Mouse (Mus musculus) MEL (cell line): Measurements from ENCODE around the gene Zfp607a. TPM values are rescaled to one million over a fixed set of nuclear protein-coding genes. Genes with fewer than 3 reads are reported as not detected.

Source experiments
- DNase-seq: peaks from one replicate; pipeline ENCODE4 v3.0.0; 2011; ENCODE audit warnings: low read depth, low spot score
- H3K27ac ChIP-seq: 2 replicates; pipeline ENCODE4 v1.5.1; 2012; ENCODE audit warnings: low read depth, mild to moderate bottlenecking, control low read depth, low read length, moderate library complexity; ENCODE audit not compliant: control insufficient read depth
- H3K27me3 ChIP-seq, 2 experiments: fragments of 150-350 bp in 1 of 2; sonication (generic) in 1 of 2; 2 replicates each; pipeline ENCODE4 v1.6.1; 2012; ENCODE audit warnings: low read length in 2 of 2, mild to moderate bottlenecking in 2 of 2, improper control_type of control experiment in 1 of 2, moderate library complexity in 1 of 2; ENCODE audit not compliant: insufficient read depth in 2 of 2, control insufficient read depth in 1 of 2
- H3K36me3 ChIP-seq, 2 experiments: 2 replicates each; pipeline ENCODE4 v1.6.1; 2012 to 2014; ENCODE audit warnings: low read length in 2 of 2, improper control_type of control experiment in 1 of 2, inconsistent platforms in 1 of 2, mild to moderate bottlenecking in 1 of 2; ENCODE audit not compliant: insufficient read depth in 2 of 2, control insufficient read depth in 1 of 2
- H3K4me1 ChIP-seq, 2 experiments: fragments of 150-350 bp in 1 of 2; sonication (generic) in 1 of 2; 2 replicates each; pipeline ENCODE4 v1.6.1; 2012; ENCODE audit warnings: low read length in 2 of 2, improper control_type of control experiment in 1 of 2, mild to moderate bottlenecking in 1 of 2; ENCODE audit not compliant: insufficient read depth in 2 of 2, control insufficient read depth in 1 of 2
- H3K4me3 ChIP-seq, 2 experiments: fragments of 150-350 bp in 1 of 2; sonication (generic) in 1 of 2; 2 replicates each; pipeline ENCODE4 v1.5.1; 2012; ENCODE audit warnings: low read depth in 2 of 2, low read length in 2 of 2, mild to moderate bottlenecking in 2 of 2, moderate library complexity in 2 of 2, control low read depth in 1 of 2, improper control_type of control experiment in 1 of 2; ENCODE audit not compliant: control insufficient read depth in 1 of 2, insufficient read depth in 1 of 2
- H3K79me2 ChIP-seq: 2 replicates; pipeline ENCODE4 v1.6.1; 2012; ENCODE audit warnings: mild to moderate bottlenecking, low read length, moderate library complexity; ENCODE audit not compliant: control insufficient read depth, poor library complexity, insufficient read depth
- H3K9ac ChIP-seq: 2 replicates; pipeline ENCODE4 v1.6.1; 2012; ENCODE audit warnings: low read depth, mild to moderate bottlenecking, control low read depth, low read length, moderate library complexity; ENCODE audit not compliant: control insufficient read depth, poor library complexity, severe bottlenecking
- H3K9me3 ChIP-seq: fragments of 150-350 bp; sonication (generic); replicated peaks from 2 replicates; pipeline ENCODE4 v1.6.1; 2012; ENCODE audit warnings: mild to moderate bottlenecking, low read length, improper control_type of control experiment, moderate library complexity; ENCODE audit not compliant: insufficient read depth
- BHLHE40 ChIP-seq: IDR thresholded peaks from 2 replicates; pipeline ENCODE4 v1.6.1; 2012; ENCODE audit warnings: low read depth, mild to moderate bottlenecking, inconsistent platforms, low read length, improper control_type of control experiment, borderline replicate concordance
- CHD1 ChIP-seq: IDR thresholded peaks from 2 replicates; pipeline ENCODE4 v1.6.1; 2012; ENCODE audit warnings: low read depth, mild to moderate bottlenecking, inconsistent platforms, low read length, improper control_type of control experiment
- CHD2 ChIP-seq: IDR thresholded peaks from 2 replicates; pipeline ENCODE4 v1.6.1; 2011; ENCODE audit warnings: low read length, improper control_type of control experiment
- CTCF ChIP-seq, 3 experiments: IDR thresholded peaks in 2 of 3; conservative IDR thresholded peaks in 1 of 3; 2 replicates each; pipeline ENCODE4 v1.5.1; 2011 to 2012; ENCODE audit warnings: low read length in 3 of 3, low read depth in 2 of 3, mild to moderate bottlenecking in 2 of 3, improper control_type of control experiment in 1 of 3, inconsistent platforms in 1 of 3, mixed read lengths in 1 of 3, moderate library complexity in 1 of 3; ENCODE audit not compliant: control insufficient read depth in 1 of 3, insufficient read depth in 1 of 3, poor library complexity in 1 of 3, severe bottlenecking in 1 of 3
- E2F4 ChIP-seq: IDR thresholded peaks from 2 replicates; pipeline ENCODE4 v1.6.1; 2011; ENCODE audit warnings: low read depth, low read length, improper control_type of control experiment, borderline replicate concordance
- ELF1 ChIP-seq: IDR thresholded peaks from 2 replicates; pipeline ENCODE4 v1.6.1; 2014; ENCODE audit warnings: low read depth, mild to moderate bottlenecking, inconsistent platforms, low read length, improper control_type of control experiment, moderate library complexity
- EP300 ChIP-seq, 2 experiments: IDR thresholded peaks; 2 replicates each; pipeline ENCODE4 v1.6.1; 2011; ENCODE audit warnings: improper control_type of control experiment in 2 of 2, low read length in 2 of 2, low read depth in 1 of 2, mild to moderate bottlenecking in 1 of 2
- GABPA ChIP-seq: IDR thresholded peaks from 2 replicates; pipeline ENCODE4 v1.6.1; 2012; ENCODE audit warnings: low read depth, mild to moderate bottlenecking, inconsistent platforms, low read length, improper control_type of control experiment, moderate library complexity
- GATA1 ChIP-seq: IDR thresholded peaks from 2 replicates; pipeline ENCODE4 v1.6.1; 2011; ENCODE audit warnings: low read depth, low read length, improper control_type of control experiment
- HCFC1 ChIP-seq: IDR thresholded peaks from 2 replicates; pipeline ENCODE4 v1.6.1; 2012; ENCODE audit warnings: low read depth, mild to moderate bottlenecking, inconsistent platforms, low read length, improper control_type of control experiment, moderate library complexity
- JUND ChIP-seq: IDR thresholded peaks from 2 replicates; pipeline ENCODE4 v1.6.1; 2011; ENCODE audit warnings: low read depth, mild to moderate bottlenecking, improper control_type of control experiment, low read length
- KAT2A ChIP-seq: conservative IDR thresholded peaks from 2 replicates; pipeline ENCODE4 v1.6.1; 2012; ENCODE audit warnings: low read depth, low read length, improper control_type of control experiment, inconsistent platforms
- MAFK ChIP-seq: IDR thresholded peaks from 2 replicates; pipeline ENCODE4 v1.6.1; 2011; ENCODE audit warnings: low read depth, mild to moderate bottlenecking, low read length, improper control_type of control experiment, borderline replicate concordance
- MAX ChIP-seq: IDR thresholded peaks from 2 replicates; pipeline ENCODE4 v1.6.1; 2011; ENCODE audit warnings: low read length, improper control_type of control experiment
- MAZ ChIP-seq: IDR thresholded peaks from 2 replicates; pipeline ENCODE4 v1.6.1; 2012; ENCODE audit warnings: low read depth, mild to moderate bottlenecking, inconsistent platforms, low read length, improper control_type of control experiment
- MEF2A ChIP-seq: IDR thresholded peaks from 2 replicates; pipeline ENCODE4 v1.6.1; 2014; ENCODE audit warnings: low read depth, mild to moderate bottlenecking, inconsistent platforms, low read length, improper control_type of control experiment; ENCODE audit not compliant: poor library complexity, insufficient replicate concordance, severe bottlenecking; ENCODE audit errors: extremely low read depth
- MXI1 ChIP-seq: IDR thresholded peaks from 2 replicates; pipeline ENCODE4 v1.6.1; 2011; ENCODE audit warnings: mild to moderate bottlenecking, low read depth, low read length, improper control_type of control experiment
- MYB ChIP-seq: IDR thresholded peaks from 2 replicates; pipeline ENCODE4 v1.6.1; 2011; ENCODE audit warnings: mild to moderate bottlenecking, low read depth, low read length, improper control_type of control experiment
- MYC ChIP-seq: IDR thresholded peaks from 2 replicates; pipeline ENCODE4 v1.6.1; 2011; ENCODE audit warnings: low read depth, mild to moderate bottlenecking, low read length, improper control_type of control experiment, moderate library complexity
- NELFE ChIP-seq: IDR thresholded peaks from 2 replicates; pipeline ENCODE4 v1.6.1; 2011; ENCODE audit warnings: low read depth, low read length, improper control_type of control experiment
- NRF1 ChIP-seq: IDR thresholded peaks from 2 replicates; pipeline ENCODE4 v1.6.1; 2014; ENCODE audit warnings: low read depth, mild to moderate bottlenecking, inconsistent platforms, low read length, improper control_type of control experiment, moderate library complexity; ENCODE audit not compliant: poor library complexity, insufficient read depth, severe bottlenecking
- POLR2A ChIP-seq, 2 experiments: IDR thresholded peaks; 2 replicates each; pipeline ENCODE4 v1.6.1; 2011 to 2012; ENCODE audit warnings: low read length in 2 of 2, mild to moderate bottlenecking in 2 of 2, control low read depth in 1 of 2, improper control_type of control experiment in 1 of 2, low read depth in 1 of 2, moderate library complexity in 1 of 2; ENCODE audit not compliant: control insufficient read depth in 1 of 2, insufficient read depth in 1 of 2, poor library complexity in 1 of 2
- POLR2AphosphoS2 ChIP-seq: IDR thresholded peaks from 2 replicates; pipeline ENCODE4 v1.6.1; 2011; ENCODE audit warnings: low read length, improper control_type of control experiment
- RAD21 ChIP-seq: IDR thresholded peaks from 2 replicates; pipeline ENCODE4 v1.6.1; 2011; ENCODE audit warnings: mild to moderate bottlenecking, low read depth, low read length, improper control_type of control experiment
- RCOR1 ChIP-seq: IDR thresholded peaks from 2 replicates; pipeline ENCODE4 v1.6.1; 2012; ENCODE audit warnings: low read depth, mild to moderate bottlenecking, inconsistent platforms, low read length, improper control_type of control experiment
- SIN3A ChIP-seq: IDR thresholded peaks from 2 replicates; pipeline ENCODE4 v1.6.1; 2012; ENCODE audit warnings: low read length, improper control_type of control experiment, inconsistent platforms
- SMC3 ChIP-seq: IDR thresholded peaks from 2 replicates; pipeline ENCODE4 v1.6.1; 2011; ENCODE audit warnings: low read depth, low read length, improper control_type of control experiment
- TBP ChIP-seq: IDR thresholded peaks from 2 replicates; pipeline ENCODE4 v1.8.0; 2011; ENCODE audit warnings: low read depth, low read length, improper control_type of control experiment
- TCF12 ChIP-seq: IDR thresholded peaks from 2 replicates; pipeline ENCODE4 v1.6.1; 2014; ENCODE audit warnings: low read depth, mild to moderate bottlenecking, inconsistent platforms, low read length, improper control_type of control experiment, moderate library complexity
- UBTF ChIP-seq: IDR thresholded peaks from 2 replicates; pipeline ENCODE4 v1.6.1; 2012; ENCODE audit warnings: low read depth, mild to moderate bottlenecking, inconsistent platforms, low read length, improper control_type of control experiment, moderate library complexity, borderline replicate concordance; ENCODE audit not compliant: insufficient read depth
- USF1 ChIP-seq: IDR thresholded peaks from 2 replicates; pipeline ENCODE4 v1.6.1; 2014; ENCODE audit warnings: low read depth, mild to moderate bottlenecking, inconsistent platforms, low read length, improper control_type of control experiment, moderate library complexity
- USF2 ChIP-seq, 2 experiments: IDR thresholded peaks; 2 replicates each; pipeline ENCODE4 v1.6.1; 2011 to 2012; ENCODE audit warnings: improper control_type of control experiment in 2 of 2, low read length in 2 of 2, borderline replicate concordance in 1 of 2, inconsistent platforms in 1 of 2, low read depth in 1 of 2, mild to moderate bottlenecking in 1 of 2; ENCODE audit not compliant: insufficient read depth in 1 of 2
- ZC3H11A ChIP-seq: IDR thresholded peaks from 2 replicates; pipeline ENCODE4 v1.6.1; 2012; ENCODE audit warnings: low read depth, mild to moderate bottlenecking, inconsistent platforms, low read length, improper control_type of control experiment
- ZKSCAN1 ChIP-seq: IDR thresholded peaks from 2 replicates; pipeline ENCODE4 v1.6.1; 2012; ENCODE audit warnings: low read depth, mild to moderate bottlenecking, inconsistent platforms, low read length, improper control_type of control experiment, moderate library complexity
- ZNF384 ChIP-seq: IDR thresholded peaks from 2 replicates; pipeline ENCODE4 v1.6.1; 2012; ENCODE audit warnings: low read depth, mild to moderate bottlenecking, inconsistent platforms, low read length, improper control_type of control experiment
- polyA plus RNA-seq, 2 experiments: library from polyadenylated mRNA; stranded (reverse) in 1 of 2; unstranded in 1 of 2; fragments of >175 nt in 1 of 2; fragments of >200 nt in 1 of 2; gene quantifications; 2 replicates each; pipeline versions ENCODE4 v1.2.1 to v1.2.4; 2012; ENCODE audit warnings: low replicate concordance in 2 of 2, low read depth in 1 of 2; ENCODE audit not compliant: insufficient read length in 2 of 2, insufficient read depth in 1 of 2, missing spikeins in 1 of 2
- total RNA-seq: library from RNA; depleted of rRNA; stranded (reverse); fragments of 300-350 nt; gene quantifications from 2 replicates; pipeline ENCODE4 v1.2.3, GENCODE M21; 2012

Zfp607a gene
- total and polyA plus RNA-seq, 3 experiments: 2.4 to 4.0 TPM; not detected in 1

DNA sequence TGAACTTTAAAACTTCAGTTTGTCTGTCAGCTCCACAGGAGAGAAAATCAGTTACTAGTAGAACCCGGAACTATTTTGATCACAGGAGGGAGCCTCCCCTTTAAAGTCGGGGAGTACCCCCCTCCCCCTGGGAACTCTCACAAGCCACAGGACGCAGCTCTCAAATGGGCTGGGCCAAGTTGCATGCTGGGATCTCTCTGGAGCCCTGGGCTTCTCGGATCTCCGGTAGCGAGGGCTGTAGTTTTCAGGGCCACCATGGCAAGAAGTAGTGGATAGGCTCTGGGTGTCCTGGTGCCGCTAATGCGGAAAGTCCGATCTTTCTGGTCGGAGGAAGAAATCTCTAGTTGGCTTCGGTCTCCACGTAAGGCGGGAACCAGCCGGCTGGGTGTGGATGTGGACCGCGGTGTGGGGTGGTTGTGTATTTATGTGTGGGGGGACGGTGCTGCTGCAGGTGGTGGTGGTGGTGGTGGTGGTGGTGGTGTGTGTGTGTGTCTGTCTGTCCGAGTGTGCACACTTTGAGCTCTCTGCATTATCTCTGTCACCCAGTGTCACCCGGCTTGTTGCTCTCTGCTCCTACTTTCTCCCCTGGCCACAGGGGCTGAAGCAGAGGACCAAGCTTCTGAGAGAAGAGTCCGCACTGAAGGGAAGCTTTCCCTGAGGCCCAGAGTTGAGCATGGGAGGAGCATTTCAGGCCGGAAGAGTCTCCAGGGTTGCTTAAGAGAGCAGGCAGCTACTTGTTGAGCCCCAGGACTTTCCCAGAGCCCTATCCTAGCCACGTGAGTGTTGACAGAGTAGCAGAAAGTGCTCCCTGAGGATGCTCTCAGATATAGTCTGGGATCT is 3.3 kb downstream of the Zfp607a start:
- Histone ChIP-seq H3K9ac (peak overlapping the region; percentile 82), H3K27me3 (no peaks in the 10 kb centered on the region), H3K79me2 (peaks cover 11% of the 10 kb centered on the region), H3K4me3 (peak overlapping the region; percentile 82 to 85), H3K4me1 (peaks cover 5 to 9% of the 10 kb centered on the region in 2 experiments), H3K9me3 (no peaks in the 10 kb centered on the region), H3K36me3 (peaks cover 0 to 4% of the 10 kb centered on the region in 2 experiments; a peak in 3 of 4 replicates), H3K27ac (peak overlapping the region; percentile 98)
- peak; percentile 94 for DNase-seq
- TF ChIP-seq ZKSCAN1: no peak
- TF ChIP-seq BHLHE40: no peak
- TF ChIP-seq HCFC1: peak; percentile 81
- no peak for TF ChIP-seq ZC3H11A
- peak; percentile 66 to 89; a peak in 3 of 4 replicates for TF ChIP-seq POLR2A (IDR thresholded peaks at IDR 0.05; ENCODE audit: control insufficient read depth in 1 of 2, insufficient read depth in 1 of 2, low read depth in 1 of 2, low read length in 2 of 2, poor library complexity in 1 of 2)
- TF ChIP-seq SMC3: no peak
- TF ChIP-seq EP300 (IDR thresholded peaks at IDR 0.05; ENCODE audit: low read depth in 1 of 2, low read length in 2 of 2): peak in 1 of 2 experiments; percentile 26; a peak in 2 of 4 replicates
- TF ChIP-seq MAZ: peak; percentile 95
- TF ChIP-seq RCOR1: no peak
- no peak for TF ChIP-seq CTCF (IDR thresholded peaks at IDR 0.05 in 2 of 3, conservative IDR thresholded peaks at IDR 0.05 in 1 of 3; ENCODE audit: control insufficient read depth in 1 of 3, insufficient read depth in 1 of 3, low read depth in 2 of 3, low read length in 3 of 3, poor library complexity in 1 of 3, severe bottlenecking in 1 of 3)
- TF ChIP-seq ELF1: peak; percentile 85
- 0 out of 2 replicates have a peak, but pooled peaks have one; percentile 14 for TF ChIP-seq MYC
- peak; percentile 88 for TF ChIP-seq TBP
- TF ChIP-seq MYB: peak; percentile 73
- TF ChIP-seq GABPA: no peak
- peak; percentile 90 for TF ChIP-seq SIN3A
- no peak for TF ChIP-seq MAFK
- TF ChIP-seq MAX: peak; percentile 62; the same call in 1 of the 2 replicates
- TF ChIP-seq CHD1: 0 out of 2 replicates have a peak, but pooled peaks have one; percentile 7
- TF ChIP-seq MEF2A: no peak
- TF ChIP-seq USF2 (IDR thresholded peaks at IDR 0.05; ENCODE audit: borderline replicate concordance in 1 of 2, insufficient read depth in 1 of 2, low read depth in 1 of 2, low read length in 2 of 2): no peak
- TF ChIP-seq POLR2AphosphoS2: peak; percentile 65; the same call in 1 of the 2 replicates
- TF ChIP-seq NELFE: peak; percentile 80
- TF ChIP-seq E2F4: no peak
- TF ChIP-seq TCF12: peak; percentile 64
- TF ChIP-seq GATA1: no peak
- TF ChIP-seq USF1: 0 out of 2 replicates have a peak, but pooled peaks have one; percentile 9
- peak; percentile 58 for TF ChIP-seq MXI1
- TF ChIP-seq ZNF384: no peak
- no peak; the same call in 1 of the 2 replicates for TF ChIP-seq KAT2A
- no peak for TF ChIP-seq CHD2
- TF ChIP-seq JUND: no peak
- TF ChIP-seq RAD21: no peak
- 0 out of 2 replicates have a peak, but pooled peaks have one; percentile 19 for TF ChIP-seq NRF1
- TF ChIP-seq UBTF: 0 out of 2 replicates have a peak, but pooled peaks have one; percentile 77
